Mouse (Mus musculus): ENCODE measurements around the gene Cant1. TPM values are rescaled to one million over a fixed set of nuclear protein-coding genes. Genes with fewer than 3 reads are reported as not detected.

Gene Cant1
- total and polyA plus RNA-seq, 3 experiments = 26.0 to 145 (median 34.4) TPM

GRCm38 (mm10) chr11:118452955-118453354 lies 34.1 kb upstream of the Cant1 start:
- Histone ChIP-seq H3K27me3 (ENCODE audit: control insufficient read depth in 1 of 2, insufficient read depth in 2 of 2, low read length in 2 of 2) (no peaks in the 10 kb centered on the region), H3K79me2 (ENCODE audit: control insufficient read depth, insufficient read depth, low read length, poor library complexity) (no peaks in the 10 kb centered on the region), H3K9ac (ENCODE audit: control insufficient read depth, low read depth, low read length, poor library complexity, severe bottlenecking) (no peak overlapping the region), H3K4me1 (ENCODE audit: control insufficient read depth in 1 of 2, insufficient read depth in 2 of 2, low read length in 2 of 2) (peaks cover 6 to 22% of the 10 kb centered on the region in 2 experiments), H3K9me3 (replicated peaks; ENCODE audit: insufficient read depth, low read length) (no peaks in the 10 kb centered on the region), H3K4me3 (ENCODE audit: control insufficient read depth in 1 of 2, insufficient read depth in 1 of 2, low read depth in 2 of 2, low read length in 2 of 2) (no peak overlapping the region), H3K36me3 (ENCODE audit: control insufficient read depth in 1 of 2, insufficient read depth in 2 of 2, low read length in 2 of 2) (peaks cover 0 to 12% of the 10 kb centered on the region in 2 experiments; a peak in 2 of 4 replicates), H3K27ac (ENCODE audit: control insufficient read depth, low read depth, low read length) (no peak overlapping the region)
- DNase-seq (ENCODE audit: low read depth, low spot score) = no peak
- TF ChIP-seq NELFE (IDR thresholded peaks at IDR 0.05; ENCODE audit: low read depth, low read length) = no peak
- TF ChIP-seq POLR2A (IDR thresholded peaks at IDR 0.05; ENCODE audit: control insufficient read depth in 1 of 2, insufficient read depth in 1 of 2, low read depth in 1 of 2, low read length in 2 of 2, poor library complexity in 1 of 2) = no peak
- no peak for TF ChIP-seq ZC3H11A (IDR thresholded peaks at IDR 0.05; ENCODE audit: low read depth, low read length)
- no peak for TF ChIP-seq POLR2AphosphoS5 (IDR thresholded peaks at IDR 0.05; ENCODE audit: borderline replicate concordance, low read depth, low read length)
- no peak for TF ChIP-seq MYC (IDR thresholded peaks at IDR 0.05; ENCODE audit: low read depth, low read length)
- TF ChIP-seq ETS1 (IDR thresholded peaks at IDR 0.05; ENCODE audit: low read depth, low read length) = no peak
- no peak for TF ChIP-seq GABPA (IDR thresholded peaks at IDR 0.05; ENCODE audit: low read depth, low read length)
- no peak for TF ChIP-seq EP300 (IDR thresholded peaks at IDR 0.05; ENCODE audit: low read depth in 1 of 2, low read length in 2 of 2)
- TF ChIP-seq MAZ (IDR thresholded peaks at IDR 0.05; ENCODE audit: low read depth, low read length) = no peak
- no peak for TF ChIP-seq CHD2 (IDR thresholded peaks at IDR 0.05; ENCODE audit: low read length)
- no peak for TF ChIP-seq GATA1 (IDR thresholded peaks at IDR 0.05; ENCODE audit: low read depth, low read length)
- no peak for TF ChIP-seq POLR2AphosphoS2 (IDR thresholded peaks at IDR 0.05; ENCODE audit: low read length)
- TF ChIP-seq USF1 (IDR thresholded peaks at IDR 0.05; ENCODE audit: low read depth, low read length) = no peak
- no peak for TF ChIP-seq USF2 (IDR thresholded peaks at IDR 0.05; ENCODE audit: borderline replicate concordance in 1 of 2, insufficient read depth in 1 of 2, low read depth in 1 of 2, low read length in 2 of 2)

- peaks cover 0 to 4% of the 10 kb centered on the region in 2 experiments; a peak in 2 of 4 replicates for H3K36me3 ChIP-seq (ENCODE audit: control insufficient read depth in 1 of 2, insufficient read depth in 2 of 2, low read length in 2 of 2)
- H3K27ac ChIP-seq (ENCODE audit: control insufficient read depth, low read depth, low read length) = no peak overlapping the region
- H3K9me3 ChIP-seq (replicated peaks; ENCODE audit: insufficient read depth, low read length) = no peaks in the 10 kb centered on the region
- TF ChIP-seq MAX (IDR thresholded peaks at IDR 0.05; ENCODE audit: low read length) (no peak), ZNF384 (IDR thresholded peaks at IDR 0.05; ENCODE audit: low read depth, low read length) (no peak), ELF1 (IDR thresholded peaks at IDR 0.05; ENCODE audit: low read depth, low read length) (no peak), POLR2AphosphoS2 (IDR thresholded peaks at IDR 0.05; ENCODE audit: low read length) (no peak), MYB (IDR thresholded peaks at IDR 0.05; ENCODE audit: low read depth, low read length) (no peak), KAT2A (conservative IDR thresholded peaks at IDR 0.05; ENCODE audit: low read depth, low read length) (no peak), RCOR1 (IDR thresholded peaks at IDR 0.05; ENCODE audit: low read depth, low read length) (no peak), ZKSCAN1 (IDR thresholded peaks at IDR 0.05; ENCODE audit: low read depth, low read length) (no peak)
- peaks cover 2 to 7% of the 10 kb centered on the region in 2 experiments for H3K4me1 ChIP-seq (ENCODE audit: control insufficient read depth in 1 of 2, insufficient read depth in 2 of 2, low read length in 2 of 2)
- H3K27me3 ChIP-seq (ENCODE audit: control insufficient read depth in 1 of 2, insufficient read depth in 2 of 2, low read length in 2 of 2) = no peaks in the 10 kb centered on the region
- no peaks in the 10 kb centered on the region for H3K79me2 ChIP-seq (ENCODE audit: control insufficient read depth, insufficient read depth, low read length, poor library complexity)
- H3K4me3 ChIP-seq (ENCODE audit: control insufficient read depth in 1 of 2, insufficient read depth in 1 of 2, low read depth in 2 of 2, low read length in 2 of 2) = no peak overlapping the region
- DNase-seq (ENCODE audit: low read depth, low spot score) = no peak
- no peak overlapping the region for H3K9ac ChIP-seq (ENCODE audit: control insufficient read depth, low read depth, low read length, poor library complexity, severe bottlenecking)
These were observed 32.3 kb upstream of the Cant1 start for GRCm38 (mm10) chr11:118451211-118451610.

All from MEL (cell line).